Mouse (Mus musculus): ENCODE data around the gene C1d. TPM values are rescaled to one million over a fixed set of nuclear protein-coding genes. Genes with fewer than 3 reads are reported as not detected.
"Not testable (repeated sequence)": the region's sequence is repeated elsewhere in the genome, so short reads cannot be mapped to it uniquely, and the experiment has no call there.

The C1d gene
- total and polyA plus RNA-seq, 3 experiments: 35.2 to 69.2 TPM; not detected in 1

GRCm38 (mm10) chr11:17236449-17237037, 20.8 kb upstream of the C1d start (continued):
- no peak for TF ChIP-seq USF1 (IDR thresholded peaks at IDR 0.05; ENCODE audit: low read depth, low read length)
- 0 out of 2 replicates have a peak, but pooled peaks have one; percentile 41 for TF ChIP-seq E2F4 (IDR thresholded peaks at IDR 0.05; ENCODE audit: borderline replicate concordance, low read depth, low read length)
- peak; percentile 25; the same call in 1 of the 2 replicates for TF ChIP-seq MXI1 (IDR thresholded peaks at IDR 0.05; ENCODE audit: low read depth, low read length)
- TF ChIP-seq MEF2A (IDR thresholded peaks at IDR 0.05; ENCODE audit: extremely low read depth, insufficient replicate concordance, low read depth, low read length, poor library complexity, severe bottlenecking): no peak
- TF ChIP-seq ZKSCAN1 (IDR thresholded peaks at IDR 0.05; ENCODE audit: low read depth, low read length): no peak
- peak; percentile 32; the same call in 1 of the 2 replicates for TF ChIP-seq HCFC1 (IDR thresholded peaks at IDR 0.05; ENCODE audit: low read depth, low read length)
- TF ChIP-seq ZC3H11A (IDR thresholded peaks at IDR 0.05; ENCODE audit: low read depth, low read length): no peak
- TF ChIP-seq UBTF (IDR thresholded peaks at IDR 0.05; ENCODE audit: borderline replicate concordance, insufficient read depth, low read depth, low read length): no peak

DNA sequence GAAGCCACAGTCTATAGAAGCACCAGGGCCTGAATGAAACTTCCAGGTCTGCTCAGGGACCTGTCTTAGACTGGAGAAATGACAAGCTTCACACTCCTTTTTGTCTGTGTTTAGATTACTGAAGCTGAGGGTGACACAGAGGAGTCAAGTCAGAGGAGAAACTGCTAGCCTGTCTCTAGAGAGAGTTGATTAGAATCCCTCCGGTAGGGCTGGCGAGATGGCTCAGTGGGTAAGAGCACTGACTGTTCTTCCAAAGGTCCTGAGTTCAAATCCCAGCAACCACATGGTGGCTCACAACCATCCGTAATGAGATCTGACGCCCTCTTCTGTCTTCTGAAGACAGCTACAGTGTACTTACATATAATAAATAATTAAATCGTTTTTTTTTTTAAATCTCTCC, 18.8 kb upstream of the C1d start:
- not testable (repeated sequence) for H3K9ac ChIP-seq (ENCODE audit: control insufficient read depth, low read depth, low read length, poor library complexity, severe bottlenecking); DNase-seq (ENCODE audit: low read depth, low spot score); H3K27me3 ChIP-seq (ENCODE audit: control insufficient read depth in 1 of 2, insufficient read depth in 2 of 2, low read length in 2 of 2); H3K79me2 ChIP-seq (ENCODE audit: control insufficient read depth, insufficient read depth, low read length, poor library complexity); H3K4me3 ChIP-seq (ENCODE audit: control insufficient read depth in 1 of 2, insufficient read depth in 1 of 2, low read depth in 2 of 2, low read length in 2 of 2); H3K9me3 ChIP-seq (replicated peaks; ENCODE audit: insufficient read depth, low read length); H3K27ac ChIP-seq (ENCODE audit: control insufficient read depth, low read depth, low read length)
- peak; percentile 78 for TF ChIP-seq TBP (IDR thresholded peaks at IDR 0.05; ENCODE audit: low read depth, low read length)
- peaks cover 23 to 29% of the 10 kb centered on the region in 2 experiments for H3K4me1 ChIP-seq (ENCODE audit: control insufficient read depth in 1 of 2, insufficient read depth in 2 of 2, low read length in 2 of 2)
- H3K36me3 ChIP-seq (ENCODE audit: control insufficient read depth in 1 of 2, insufficient read depth in 2 of 2, low read length in 2 of 2): peaks cover 4 to 33% of the 10 kb centered on the region in 2 experiments

DNA sequence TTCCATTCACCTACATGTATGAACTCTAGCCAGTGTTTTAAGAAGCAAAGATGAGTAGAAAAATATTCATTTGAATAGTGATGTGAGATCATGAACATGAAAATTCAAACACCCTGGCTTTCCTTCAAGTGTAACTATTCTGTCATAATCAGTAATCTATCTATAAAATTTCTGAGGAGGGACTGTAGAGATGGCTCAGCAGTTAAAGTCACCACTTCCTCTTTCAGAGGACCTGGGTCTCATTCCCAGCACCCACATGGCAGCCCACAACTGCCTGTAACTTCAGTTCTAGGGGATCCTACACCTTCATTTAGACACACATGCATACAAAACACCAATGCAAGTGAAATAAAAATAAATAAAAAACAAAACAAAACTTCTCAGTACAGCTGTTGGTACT, 8.7 kb upstream of the C1d start:
- Histone ChIP-seq H3K27ac (ENCODE audit: control insufficient read depth, low read depth, low read length) (no peak overlapping the region), H3K27me3 (ENCODE audit: control insufficient read depth in 1 of 2, insufficient read depth in 2 of 2, low read length in 2 of 2) (no peaks in the 10 kb centered on the region), H3K36me3 (ENCODE audit: control insufficient read depth in 1 of 2, insufficient read depth in 2 of 2, low read length in 2 of 2) (peaks cover 0 to 10% of the 10 kb centered on the region in 2 experiments; a peak in 2 of 4 replicates), H3K9ac (ENCODE audit: control insufficient read depth, low read depth, low read length, poor library complexity, severe bottlenecking) (no peak overlapping the region), H3K4me3 (ENCODE audit: control insufficient read depth in 1 of 2, insufficient read depth in 1 of 2, low read depth in 2 of 2, low read length in 2 of 2) (no peak overlapping the region), H3K4me1 (ENCODE audit: control insufficient read depth in 1 of 2, insufficient read depth in 2 of 2, low read length in 2 of 2) (peaks cover 4 to 12% of the 10 kb centered on the region in 2 experiments), H3K79me2 (ENCODE audit: control insufficient read depth, insufficient read depth, low read length, poor library complexity) (no peaks in the 10 kb centered on the region), H3K9me3 (replicated peaks; ENCODE audit: insufficient read depth, low read length) (no peaks in the 10 kb centered on the region)
- 0 out of 2 replicates have a peak, but pooled peaks have one; percentile 41 for TF ChIP-seq MYC (IDR thresholded peaks at IDR 0.05; ENCODE audit: low read depth, low read length)
- no peak for TF ChIP-seq SMC3 (IDR thresholded peaks at IDR 0.05; ENCODE audit: low read depth, low read length)
- TF ChIP-seq NELFE (IDR thresholded peaks at IDR 0.05; ENCODE audit: low read depth, low read length): no peak
- no peak for TF ChIP-seq USF2 (IDR thresholded peaks at IDR 0.05; ENCODE audit: borderline replicate concordance in 1 of 2, insufficient read depth in 1 of 2, low read depth in 1 of 2, low read length in 2 of 2)
- TF ChIP-seq CTCF (IDR thresholded peaks at IDR 0.05 in 2 of 3, conservative IDR thresholded peaks at IDR 0.05 in 1 of 3; ENCODE audit: control insufficient read depth in 1 of 3, insufficient read depth in 1 of 3, low read depth in 2 of 3, low read length in 3 of 3, poor library complexity in 1 of 3, severe bottlenecking in 1 of 3): no peak
- TF ChIP-seq ELF1 (IDR thresholded peaks at IDR 0.05; ENCODE audit: low read depth, low read length): no peak
- TF ChIP-seq USF1 (IDR thresholded peaks at IDR 0.05; ENCODE audit: low read depth, low read length): no peak
- TF ChIP-seq MEF2A (IDR thresholded peaks at IDR 0.05; ENCODE audit: extremely low read depth, insufficient replicate concordance, low read depth, low read length, poor library complexity, severe bottlenecking): no peak
- no peak for TF ChIP-seq ZKSCAN1 (IDR thresholded peaks at IDR 0.05; ENCODE audit: low read depth, low read length)
- TF ChIP-seq POLR2AphosphoS2 (IDR thresholded peaks at IDR 0.05; ENCODE audit: low read length): no peak
- TF ChIP-seq MXI1 (IDR thresholded peaks at IDR 0.05; ENCODE audit: low read depth, low read length): no peak
- TF ChIP-seq EP300 (IDR thresholded peaks at IDR 0.05; ENCODE audit: low read depth in 1 of 2, low read length in 2 of 2): peak in 1 of 2 experiments; percentile 58; a peak in 2 of 4 replicates
- no peak for TF ChIP-seq E2F4 (IDR thresholded peaks at IDR 0.05; ENCODE audit: borderline replicate concordance, low read depth, low read length)
- no peak for TF ChIP-seq SIN3A (IDR thresholded peaks at IDR 0.05; ENCODE audit: low read length)
- no peak for TF ChIP-seq CHD1 (IDR thresholded peaks at IDR 0.05; ENCODE audit: low read depth, low read length)
- TF ChIP-seq ZNF384 (IDR thresholded peaks at IDR 0.05; ENCODE audit: low read depth, low read length): no peak
- no peak for TF ChIP-seq MAZ (IDR thresholded peaks at IDR 0.05; ENCODE audit: low read depth, low read length)
- TF ChIP-seq UBTF (IDR thresholded peaks at IDR 0.05; ENCODE audit: borderline replicate concordance, insufficient read depth, low read depth, low read length): no peak
- peak; percentile 53 for TF ChIP-seq GATA1 (IDR thresholded peaks at IDR 0.05; ENCODE audit: low read depth, low read length)
- TF ChIP-seq POLR2A (IDR thresholded peaks at IDR 0.05; ENCODE audit: control insufficient read depth in 1 of 2, insufficient read depth in 1 of 2, low read depth in 1 of 2, low read length in 2 of 2, poor library complexity in 1 of 2): no peak
- TF ChIP-seq RCOR1 (IDR thresholded peaks at IDR 0.05; ENCODE audit: low read depth, low read length): no peak
- no peak for TF ChIP-seq ZMIZ1 (IDR thresholded peaks at IDR 0.05; ENCODE audit: low read depth, low read length)
- no peak for TF ChIP-seq JUND (IDR thresholded peaks at IDR 0.05; ENCODE audit: low read depth, low read length)
- no peak for TF ChIP-seq TBP (IDR thresholded peaks at IDR 0.05; ENCODE audit: low read depth, low read length)
- no peak for TF ChIP-seq TAL1 (IDR thresholded peaks at IDR 0.05; ENCODE audit: low read length)
- peak; percentile 52 for DNase-seq (ENCODE audit: low read depth, low spot score)
